Mouse (Mus musculus): ENCODE measurements at regions not wholly inside any gene's neighbourhood (a gene's known extent, or its start where the extent isn't known, plus 50 kb on each side); places are given as distances from the start of the nearest gene placed in this dataset.

DNA sequence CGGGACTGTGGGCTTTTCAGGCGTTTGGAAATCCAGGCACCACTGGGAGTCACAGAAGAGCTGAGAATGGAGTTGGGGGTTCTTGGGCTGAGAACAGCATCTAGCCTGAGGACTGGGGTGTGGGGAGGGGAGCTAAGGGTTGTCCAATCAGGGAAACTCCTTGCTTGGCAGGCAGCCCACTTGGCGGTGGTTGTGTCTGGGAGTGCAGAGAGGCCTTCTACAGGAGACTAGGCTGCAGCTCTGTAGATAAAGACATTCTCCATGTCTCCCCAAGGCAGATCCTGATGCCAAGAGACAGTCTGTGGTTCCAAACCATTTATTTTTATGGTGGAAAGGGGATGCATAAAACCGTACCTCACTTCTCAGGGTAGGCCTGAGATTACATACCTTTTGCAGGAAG lies 774.6 kb downstream of the Brinp1 start:
- no peak for DNase-seq (ENCODE audit: low spot score)

DNA sequence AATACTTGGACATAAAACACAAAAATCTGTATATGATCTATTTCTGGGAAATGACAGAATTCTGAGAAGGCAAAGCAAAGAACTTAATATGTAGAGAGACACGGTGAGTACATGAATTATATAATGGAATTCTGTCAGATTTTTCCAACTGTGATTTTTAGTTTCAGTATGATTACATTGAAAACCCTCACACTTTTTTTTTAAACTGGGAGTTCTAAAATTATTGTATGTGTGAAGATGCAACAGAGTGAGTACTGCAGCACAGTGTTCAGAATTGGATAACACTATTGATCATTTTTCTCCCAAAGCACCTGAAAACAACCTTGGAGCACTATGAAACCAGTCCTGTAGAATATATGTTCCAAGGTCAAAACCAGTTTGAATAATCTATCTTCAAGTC lies 797.7 kb downstream of the Brinp1 start:
- no peak for DNase-seq (ENCODE audit: low spot score)

DNA sequence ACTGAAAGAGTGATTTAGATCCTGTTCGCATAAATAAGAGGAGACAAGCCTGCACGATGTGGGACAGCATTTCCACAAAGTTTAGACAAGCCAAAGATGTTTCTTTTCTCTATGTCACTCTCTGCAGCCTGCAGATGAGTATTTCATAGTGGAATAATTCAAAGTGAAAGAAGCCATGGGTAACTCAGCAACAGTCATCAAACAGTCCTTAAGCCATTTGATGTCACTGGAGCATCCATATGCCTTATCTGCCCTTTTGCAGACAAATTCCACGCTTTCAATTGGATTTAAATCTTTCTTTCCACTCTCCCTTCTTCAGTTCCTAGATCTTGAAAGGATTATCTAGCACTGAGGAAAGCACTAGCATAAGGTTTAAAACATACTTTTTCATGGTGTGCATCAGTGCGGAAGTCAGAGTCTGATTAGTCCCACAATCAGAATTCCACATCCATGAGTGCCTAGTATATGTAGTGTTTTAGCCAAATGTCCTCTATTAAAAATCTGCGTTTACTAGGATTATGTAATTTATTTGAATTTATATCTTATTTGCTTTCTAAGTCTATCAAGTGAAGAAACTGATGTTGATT lies 805.6 kb downstream of the Brinp1 start:
- no peak for DNase-seq (ENCODE audit: low spot score)

DNA sequence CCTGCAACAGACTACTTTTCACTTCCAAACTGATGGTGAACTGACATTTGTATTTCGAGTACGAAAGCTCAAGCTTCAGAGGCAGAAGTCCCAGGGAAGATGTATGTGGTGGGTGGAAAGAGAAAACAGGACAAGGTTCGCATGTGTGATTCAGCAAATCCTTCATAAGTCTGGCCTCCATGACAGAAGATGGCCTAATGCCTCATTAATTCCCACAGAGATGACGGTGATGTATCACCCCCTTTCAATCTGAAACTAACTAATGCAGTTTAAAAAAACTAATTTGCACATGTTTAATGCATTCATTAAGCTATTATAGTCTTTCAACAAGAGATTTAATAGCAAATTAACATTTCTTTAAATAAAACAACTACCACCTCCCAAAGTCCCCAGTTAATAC lies 826.1 kb downstream of the Brinp1 start:
- no peak for DNase-seq (ENCODE audit: low spot score)

DNA sequence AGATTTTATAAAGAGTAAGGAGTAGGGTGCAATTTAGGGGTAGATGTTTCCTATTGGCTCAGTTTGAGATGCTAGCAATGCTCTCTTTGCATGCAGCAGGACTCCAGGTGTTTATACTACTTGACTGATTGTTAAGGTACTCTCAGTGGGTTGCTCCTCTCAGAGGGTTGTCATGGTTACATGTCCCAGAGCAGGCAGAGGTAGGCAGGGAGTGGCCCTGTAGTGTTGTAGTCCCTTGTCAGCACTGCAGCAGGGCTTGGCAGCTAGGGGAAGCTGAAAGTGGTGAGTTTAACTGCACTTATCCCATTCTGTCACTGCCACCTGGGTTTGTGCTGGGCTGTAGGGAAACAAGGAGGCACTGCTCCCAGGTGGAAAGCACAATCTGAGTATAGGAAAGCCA lies 839.7 kb downstream of the Brinp1 start:
- DNase-seq (ENCODE audit: low spot score) = no peak

DNA sequence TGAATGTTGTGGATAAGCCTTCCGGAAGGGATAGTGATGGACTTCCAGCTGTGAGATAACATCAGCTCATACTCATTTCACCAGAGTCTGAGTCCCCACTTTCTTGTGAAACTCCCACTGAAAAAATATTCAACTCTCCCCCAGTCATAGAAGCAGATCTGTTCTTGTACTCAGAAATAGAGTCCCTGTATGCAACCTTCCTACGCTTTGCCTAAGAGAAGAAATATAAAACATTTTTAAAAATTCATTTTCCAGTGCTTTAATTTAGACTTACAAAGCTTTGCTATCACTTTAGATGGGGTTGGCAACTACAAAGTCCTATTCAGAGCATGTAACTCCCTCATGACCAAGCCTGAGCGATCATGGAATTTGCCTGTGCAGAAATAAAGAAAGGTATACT lies 868.9 kb downstream of the Brinp1 start:
- no peak for DNase-seq (ENCODE audit: low spot score)

DNA sequence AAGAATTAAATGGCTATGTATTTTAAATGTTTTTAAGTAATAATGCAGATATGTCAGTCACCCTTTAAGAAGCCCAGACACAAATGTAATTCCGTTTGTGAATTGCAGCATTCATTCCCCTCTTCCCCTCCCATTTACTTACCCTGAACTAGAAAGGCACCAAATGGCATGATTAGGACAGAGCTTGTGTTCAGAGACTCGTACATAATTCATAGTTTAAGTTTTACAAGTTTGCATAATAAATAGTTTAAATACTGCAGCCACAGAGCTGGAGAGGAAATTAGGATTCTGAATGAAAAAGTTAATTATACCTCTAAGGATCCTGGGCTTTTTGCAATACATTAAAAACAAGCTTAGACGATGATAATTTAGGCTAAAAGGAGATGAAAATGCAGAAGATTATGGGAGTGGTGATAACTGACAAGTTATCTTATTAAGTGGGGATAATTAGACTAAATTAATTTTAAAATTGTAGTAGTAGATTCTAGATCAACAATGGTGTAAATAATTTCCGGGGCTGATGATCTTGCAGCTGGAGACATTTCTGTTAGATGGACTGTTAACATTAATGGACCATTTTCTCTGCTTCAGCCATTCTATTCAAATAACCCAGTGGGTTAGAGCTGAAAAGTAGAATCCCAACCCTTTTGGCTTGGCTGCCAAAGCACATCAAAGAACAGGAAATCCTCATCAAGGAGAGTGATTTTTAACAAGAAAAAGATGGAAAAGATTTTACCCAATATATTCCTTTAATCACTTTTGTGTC lies 897.2 kb downstream of the Brinp1 start:
- DNase-seq (ENCODE audit: low spot score) = no peak

DNA sequence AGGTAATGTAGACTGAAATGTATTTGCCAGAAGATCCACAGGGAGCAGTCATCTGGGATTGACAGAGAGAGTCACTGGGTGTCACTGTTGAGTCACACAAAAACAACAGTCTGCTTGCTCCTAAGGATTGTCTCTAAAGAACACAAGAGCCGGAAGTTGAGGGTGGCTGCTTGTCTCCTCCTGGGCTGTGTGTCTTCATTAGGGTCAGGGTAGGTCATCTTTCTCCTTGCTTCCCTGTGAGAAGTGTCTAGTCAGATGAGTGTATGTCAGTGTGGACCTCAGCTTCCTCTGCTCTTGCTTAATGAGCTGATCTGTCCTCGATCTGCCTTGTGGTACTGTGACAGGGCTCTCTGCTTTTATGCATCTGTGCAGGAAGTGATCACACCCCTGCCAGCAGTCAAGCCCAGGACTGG lies 931.3 kb downstream of the Brinp1 start:
- DNase-seq (ENCODE audit: low spot score) = peak; percentile 3

DNA sequence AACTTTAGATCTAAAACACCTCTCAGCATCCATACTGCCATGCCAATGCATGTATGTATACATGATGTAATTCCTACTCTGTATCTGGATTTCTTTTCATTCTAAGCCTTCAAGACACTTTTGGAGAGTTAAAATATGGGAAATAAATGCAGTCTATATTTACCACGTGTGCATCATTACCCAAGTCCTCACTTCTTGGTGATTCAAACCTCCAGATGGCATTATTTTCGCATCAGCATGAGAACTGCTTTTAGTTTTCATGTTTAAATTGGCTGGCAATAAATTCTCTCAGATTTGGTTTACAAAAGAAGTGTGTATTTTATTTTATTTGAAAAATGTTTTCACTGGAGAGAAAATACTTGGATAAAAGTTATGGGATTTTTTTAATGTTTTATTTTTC lies 942.8 kb downstream of the Brinp1 start:
- no peak for DNase-seq (ENCODE audit: low spot score)

DNA sequence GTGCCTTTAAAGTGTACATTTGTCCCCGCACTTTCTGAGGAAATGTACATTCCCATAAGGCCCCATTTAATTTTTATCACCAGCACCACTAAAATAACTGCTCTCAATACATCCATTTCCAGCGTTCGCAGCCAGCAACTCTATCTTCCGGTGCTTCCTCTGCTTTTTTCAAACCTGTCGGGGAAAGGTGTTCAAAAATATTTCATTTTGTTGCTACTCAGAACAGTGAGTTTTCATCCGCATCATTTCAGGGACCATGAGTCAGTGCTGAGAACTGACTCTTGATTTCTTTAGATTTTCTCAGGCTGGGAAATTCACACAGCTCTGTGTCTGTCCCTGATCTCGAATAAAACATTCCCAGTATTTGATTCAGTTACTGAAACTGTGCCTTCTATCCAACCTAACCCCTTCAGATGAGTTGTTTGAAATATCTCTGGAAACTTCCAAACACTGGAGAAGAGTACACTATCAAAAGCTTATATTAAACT lies 959.4 kb downstream of the Brinp1 start:
- DNase-seq (ENCODE audit: low spot score) = no peak

DNA sequence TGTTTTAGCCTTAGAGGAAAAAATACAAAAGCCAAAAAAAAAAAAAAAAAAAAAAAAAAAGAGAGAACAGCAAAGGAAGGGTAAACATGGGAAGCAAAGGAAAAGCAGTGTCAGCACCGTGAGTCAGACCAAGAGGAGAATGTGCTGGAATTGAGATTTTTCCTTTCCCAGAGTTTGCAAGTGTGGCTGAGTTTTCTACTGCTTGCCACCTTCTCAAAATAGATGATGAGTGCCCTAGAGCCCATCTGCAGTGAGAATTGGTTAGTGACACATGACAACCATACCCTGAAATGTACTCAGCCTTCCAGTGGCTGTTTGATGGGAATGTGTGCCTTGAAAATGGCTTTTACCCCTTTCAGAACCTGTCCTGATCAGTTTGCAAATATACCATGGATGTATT lies 990.7 kb downstream of the Brinp1 start:
- DNase-seq (ENCODE audit: low spot score) = no peak

DNA sequence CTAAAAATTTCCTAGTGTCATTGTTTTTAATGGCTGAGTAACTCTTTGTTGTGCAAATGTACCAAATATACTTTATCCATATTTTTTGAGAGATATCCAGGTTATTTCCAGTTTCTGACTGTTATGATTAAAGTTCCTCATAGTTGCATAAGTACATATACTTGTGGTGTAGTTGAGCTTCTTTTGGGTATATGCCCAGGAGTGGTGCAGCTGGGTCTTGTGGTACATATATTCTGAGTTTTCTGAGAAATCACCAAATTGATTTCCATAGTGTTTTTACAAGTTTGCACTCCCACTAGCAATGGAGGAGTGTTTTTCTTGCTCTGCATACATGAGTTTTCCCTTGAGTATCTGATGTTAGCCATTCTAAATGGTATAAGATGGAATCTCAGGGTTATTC lies 1006.2 kb downstream of the Brinp1 start:
- no peak for DNase-seq (ENCODE audit: low spot score)

DNA sequence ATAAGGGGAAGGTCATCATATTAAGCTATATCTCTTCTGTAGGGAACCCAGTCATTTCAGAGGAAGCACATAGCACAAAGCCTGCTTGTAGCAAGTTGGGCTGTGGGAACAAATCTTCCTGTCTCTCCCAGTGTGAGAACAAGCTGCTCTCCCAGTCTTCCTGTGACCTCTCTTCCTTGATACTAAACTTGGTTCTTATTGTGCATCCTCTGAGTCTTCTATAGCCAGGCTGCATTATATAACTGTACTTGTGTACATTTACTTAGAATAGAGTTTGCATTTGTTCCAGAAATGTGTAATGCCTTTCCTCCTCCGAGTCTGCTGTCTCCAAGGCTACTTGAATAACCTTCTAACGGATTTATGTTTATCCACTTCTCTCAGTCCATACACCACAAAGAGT lies 1021.7 kb downstream of the Brinp1 start:
- DNase-seq (ENCODE audit: low spot score) = no peak

DNA sequence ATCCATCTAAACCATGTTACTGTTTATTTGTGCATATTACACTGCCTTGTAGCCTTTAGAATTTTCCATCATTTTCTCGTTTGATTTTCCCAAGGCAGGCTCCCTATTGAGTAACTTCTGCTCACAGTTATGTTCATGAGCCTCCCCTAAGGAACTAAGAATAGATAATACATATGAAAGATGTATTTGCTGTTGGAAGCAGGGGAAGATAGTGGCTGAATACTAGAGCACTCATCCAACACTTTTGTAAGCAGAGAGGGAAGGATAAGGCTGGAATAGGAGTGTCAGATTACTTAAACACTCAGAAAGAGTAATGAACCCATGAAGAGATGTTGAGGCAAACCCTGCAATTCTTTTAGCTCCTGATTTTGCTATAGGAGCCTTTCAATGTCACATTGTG lies 1055.1 kb downstream of the Brinp1 start:
- no peak for DNase-seq (ENCODE audit: low spot score)

DNA sequence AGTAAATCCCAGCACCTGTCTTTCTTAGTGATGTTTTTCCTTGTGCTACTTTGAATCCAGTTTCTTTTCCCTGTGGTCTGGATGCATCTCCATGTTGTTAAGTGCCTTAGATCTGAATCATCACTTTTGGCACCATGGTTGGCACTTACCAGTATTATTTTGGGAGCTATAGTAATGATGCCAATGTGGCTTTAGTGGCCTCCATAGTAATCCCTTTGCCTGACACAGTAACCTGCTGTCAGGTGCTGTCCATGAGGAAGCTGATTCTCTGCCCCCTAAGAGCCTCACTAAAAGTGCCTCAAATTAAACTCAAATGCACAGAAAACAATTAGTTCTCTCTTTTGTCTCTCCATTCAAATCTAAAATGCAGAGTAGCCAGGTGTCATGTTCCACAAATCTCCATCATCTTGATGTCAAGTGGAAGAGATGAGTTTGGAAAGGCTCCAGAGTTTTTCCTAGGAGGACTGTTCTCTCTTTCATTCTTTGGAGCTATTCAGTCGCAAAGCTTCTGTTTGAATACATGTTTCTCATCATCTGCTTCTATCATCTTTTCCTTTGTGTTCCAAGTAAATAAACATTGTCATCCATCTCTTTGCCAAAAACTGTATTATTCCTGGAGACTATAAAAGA lies 1062.1 kb downstream of the Brinp1 start:
- DNase-seq (ENCODE audit: low spot score) = no peak

DNA sequence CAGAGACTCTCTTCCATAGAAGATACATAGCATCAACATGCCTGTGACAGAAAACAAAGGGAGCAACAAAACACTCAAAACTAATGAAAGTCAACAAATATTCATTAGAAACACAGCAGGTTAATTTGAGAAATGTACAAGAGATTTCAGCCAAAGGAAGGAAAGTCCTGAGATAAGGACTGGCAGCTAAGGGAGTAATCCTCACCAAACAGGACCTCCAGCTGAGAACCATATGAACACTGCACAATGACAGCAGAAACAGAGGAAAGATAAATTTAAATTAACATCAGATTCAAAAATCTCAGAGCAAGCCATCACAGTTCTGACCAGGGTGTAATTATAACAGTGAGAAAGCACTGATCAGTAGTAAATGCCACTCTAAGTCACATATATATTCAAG lies 1060.6 kb downstream of the Tlr4 start:
- DNase-seq (ENCODE audit: low spot score) = no peak

DNA sequence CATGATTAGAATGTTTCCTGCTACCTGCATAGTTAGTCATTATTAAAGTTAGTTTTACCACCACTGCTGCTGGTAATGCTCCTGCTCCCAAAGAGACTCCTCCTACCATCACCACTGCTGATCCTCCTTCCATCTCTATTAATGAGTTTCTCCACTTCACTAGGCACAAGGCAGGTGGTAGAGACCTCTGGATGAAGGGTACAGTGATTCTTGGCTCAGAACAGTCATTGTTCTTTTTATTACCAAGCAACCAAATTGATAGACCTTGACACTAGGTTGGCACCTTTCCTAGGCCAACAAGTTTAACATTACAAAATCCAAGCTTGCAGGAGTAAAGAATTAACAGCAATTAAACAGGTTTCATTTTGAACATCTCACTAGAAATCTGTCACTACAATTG lies 1057.8 kb downstream of the Tlr4 start:
- no peak for DNase-seq (ENCODE audit: low spot score)

DNA sequence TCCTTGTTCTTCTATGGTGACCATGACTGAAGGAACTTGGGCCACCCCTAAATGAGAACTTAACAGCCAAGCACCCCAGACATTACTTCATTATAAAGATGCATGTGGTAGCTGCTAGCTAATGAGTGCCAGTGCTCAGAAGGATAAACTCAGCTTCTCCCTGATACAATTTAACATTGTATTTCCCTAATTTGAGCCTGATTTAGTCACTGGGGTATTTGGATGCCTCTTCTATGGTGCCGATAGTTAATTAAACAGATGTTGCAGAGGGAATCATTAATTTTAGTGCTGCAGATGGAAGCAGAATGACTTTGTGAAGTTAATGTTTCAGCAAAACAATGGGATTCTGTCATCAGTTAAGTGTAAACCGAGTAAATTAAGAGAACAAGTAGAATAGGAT lies 1034.8 kb downstream of the Tlr4 start:
- DNase-seq (ENCODE audit: low spot score) = no peak

DNA sequence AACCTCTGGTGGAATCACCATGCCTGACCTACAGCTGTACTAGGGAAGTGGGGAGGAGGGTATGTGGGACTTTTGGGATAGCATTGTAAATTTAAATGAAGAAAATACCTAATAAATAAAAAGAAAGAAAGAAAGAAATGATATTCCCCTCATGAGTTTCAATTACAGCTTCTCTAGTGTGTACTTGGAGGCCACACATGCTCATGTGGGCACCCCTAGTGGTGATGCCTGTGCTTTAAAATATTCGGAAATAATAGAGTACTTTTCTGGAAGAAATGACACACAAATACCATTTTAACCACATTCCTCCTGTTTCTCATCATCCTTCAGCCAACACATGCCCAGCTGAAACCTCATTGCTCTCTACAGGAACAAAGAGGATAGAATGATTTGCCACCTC lies 1034.4 kb downstream of the Tlr4 start:
- no peak for DNase-seq (ENCODE audit: low spot score)

DNA sequence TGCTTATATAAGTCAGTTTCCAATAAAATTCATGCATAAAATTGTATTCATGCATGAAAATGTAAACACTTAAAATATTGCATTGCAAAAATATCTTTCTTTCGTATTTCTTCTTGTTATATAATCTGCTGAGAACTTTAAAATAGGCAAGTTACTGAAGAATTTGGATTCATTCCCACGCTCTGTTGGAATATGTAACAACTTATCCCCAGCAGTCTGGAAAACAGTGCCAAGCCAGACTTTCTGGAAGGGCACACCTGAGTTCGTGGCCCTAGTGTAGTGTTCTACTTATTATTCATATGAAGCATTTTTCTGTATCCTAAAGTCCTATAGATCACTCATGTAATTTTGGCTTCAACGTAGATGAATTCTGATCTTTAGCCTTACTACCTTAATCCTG lies 1025.6 kb downstream of the Tlr4 start:
- DNase-seq (ENCODE audit: low spot score) = no peak

DNA sequence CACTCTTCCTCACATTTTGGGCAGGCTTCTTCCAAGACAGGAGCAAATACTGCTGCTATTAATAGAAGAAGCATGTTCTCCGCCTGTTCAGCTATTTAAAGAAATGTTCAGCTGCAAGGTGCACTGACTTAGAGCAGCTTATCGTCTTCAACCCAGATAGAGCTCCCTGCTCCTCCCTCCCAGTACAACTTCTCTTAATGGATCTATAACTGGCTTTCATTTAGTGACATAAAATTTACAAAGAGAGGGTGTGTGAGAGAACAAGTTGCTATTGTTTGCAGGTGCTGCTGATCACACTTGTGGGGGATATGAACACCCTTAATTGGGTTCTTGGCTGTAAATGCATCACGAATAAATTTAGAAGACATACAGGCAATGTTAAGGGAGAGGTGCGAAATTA lies 1006.0 kb downstream of the Tlr4 start:
- DNase-seq (ENCODE audit: low spot score) = no peak

DNA sequence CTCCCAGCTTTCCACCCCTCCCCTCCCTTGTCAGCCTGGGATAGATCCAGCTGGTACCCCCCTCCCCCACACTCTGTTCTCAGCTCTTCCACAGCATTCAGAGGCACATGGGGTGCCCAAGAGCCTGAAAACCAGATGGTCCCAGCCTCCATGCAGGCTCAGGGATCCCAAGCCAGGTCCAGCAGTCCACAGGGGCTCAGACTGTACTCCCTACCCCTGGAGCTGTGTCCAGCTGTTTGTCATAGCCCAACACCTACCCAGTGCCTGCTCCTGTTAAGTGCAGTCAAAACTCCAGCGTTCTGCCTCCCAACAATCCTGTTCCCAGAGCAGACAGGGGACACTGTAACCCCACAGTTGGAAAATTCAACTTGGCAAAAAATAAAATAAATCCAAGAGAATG lies 998.1 kb downstream of the Tlr4 start:
- DNase-seq (ENCODE audit: low spot score) = no peak

DNA sequence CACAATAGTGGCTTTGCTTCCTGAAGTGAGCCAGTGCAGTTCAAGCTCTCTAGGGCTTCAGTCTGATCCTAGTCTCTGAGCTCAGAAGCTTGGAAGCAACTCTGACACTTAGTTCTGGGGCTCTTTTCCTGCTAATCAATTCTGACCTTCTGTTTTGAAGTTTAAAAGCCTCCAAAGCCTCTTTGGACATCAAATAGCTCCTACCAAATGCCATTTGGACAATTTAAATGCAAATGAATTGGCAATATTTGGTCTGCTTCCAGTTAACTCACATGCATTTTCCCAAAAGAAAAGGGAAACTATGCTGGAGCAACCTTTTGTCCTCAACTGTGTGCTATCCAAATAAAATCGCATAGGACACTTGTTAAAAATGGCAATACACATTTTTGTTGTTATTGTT lies 968.7 kb downstream of the Tlr4 start:
- no peak for DNase-seq (ENCODE audit: low spot score)

Data from ovary, postnatal 14 days (tissue).